Mouse (Mus musculus) B cell, adult 2 months (primary cell): Measurements from ENCODE around the gene Kpna1.
"Not testable (repeated sequence)": the region's sequence is repeated elsewhere in the genome, so short reads cannot be mapped to it uniquely, and the experiment has no call there.

Experiments used
- DNase-seq, 2 experiments: peaks; one replicate each; pipeline ENCODE4 v3.0.0; 2022

The Kpna1 gene

DNA sequence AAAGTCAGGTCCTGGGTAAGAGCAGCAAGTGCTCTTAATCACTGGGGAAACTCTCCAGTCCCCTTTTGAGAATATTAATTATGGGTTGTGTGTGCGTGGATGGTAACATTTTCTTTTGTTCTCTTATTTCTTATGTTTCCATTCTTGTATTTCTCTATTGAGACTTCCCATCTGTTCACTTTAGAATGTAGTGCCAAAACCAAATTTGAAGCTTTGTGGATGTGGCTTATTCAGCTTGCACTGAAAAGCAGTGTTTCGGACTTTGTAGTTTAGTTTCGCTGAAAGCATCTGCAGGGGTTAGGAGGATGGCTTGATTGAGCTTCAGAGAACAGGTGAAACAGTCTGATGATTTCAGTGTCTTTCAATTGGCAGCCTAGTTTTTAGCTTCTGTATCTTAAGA is 14.8 kb downstream of the Kpna1 start:
- DNase-seq: no peak

DNA sequence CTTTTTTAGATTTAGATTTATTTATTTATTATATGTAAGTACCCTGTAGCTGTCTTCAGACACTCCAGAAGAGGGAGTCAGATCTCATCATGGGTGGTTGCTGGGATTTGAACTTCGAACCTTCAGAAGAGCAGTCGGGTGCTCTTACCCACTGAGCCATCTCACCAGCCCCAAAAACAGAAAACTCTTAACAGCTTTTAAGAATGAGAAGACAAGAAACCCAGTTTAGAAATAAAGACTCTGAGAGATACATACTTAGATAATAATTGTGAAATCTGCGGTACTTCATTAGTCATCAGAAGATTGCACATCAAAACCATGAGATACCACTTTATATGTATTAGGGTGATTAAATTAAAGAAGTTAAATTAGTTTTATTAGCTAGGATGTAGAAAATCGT is 20.3 kb downstream of the Kpna1 start:
- not testable (repeated sequence) for DNase-seq

DNA sequence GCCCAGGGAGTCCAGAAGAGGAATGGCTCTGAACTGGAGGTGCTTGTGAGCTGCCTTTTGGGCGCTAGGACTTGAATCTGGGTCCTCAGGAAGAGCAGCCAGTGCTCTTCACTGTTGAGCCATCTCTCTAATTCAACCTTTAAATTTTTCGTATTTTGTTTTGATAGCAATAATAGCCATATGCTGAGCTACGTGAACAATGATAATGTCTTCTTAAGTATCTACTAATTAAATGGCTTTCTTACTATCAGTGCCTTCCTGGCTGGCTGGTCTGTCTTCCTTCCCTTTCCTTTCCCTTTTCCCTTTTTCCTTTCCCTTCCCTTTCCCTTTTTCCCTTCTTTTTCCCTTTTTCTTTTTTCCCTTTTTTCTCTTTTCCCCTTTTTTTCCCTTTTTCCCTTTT is 29.8 kb downstream of the Kpna1 start:
- DNase-seq: no peak

DNA sequence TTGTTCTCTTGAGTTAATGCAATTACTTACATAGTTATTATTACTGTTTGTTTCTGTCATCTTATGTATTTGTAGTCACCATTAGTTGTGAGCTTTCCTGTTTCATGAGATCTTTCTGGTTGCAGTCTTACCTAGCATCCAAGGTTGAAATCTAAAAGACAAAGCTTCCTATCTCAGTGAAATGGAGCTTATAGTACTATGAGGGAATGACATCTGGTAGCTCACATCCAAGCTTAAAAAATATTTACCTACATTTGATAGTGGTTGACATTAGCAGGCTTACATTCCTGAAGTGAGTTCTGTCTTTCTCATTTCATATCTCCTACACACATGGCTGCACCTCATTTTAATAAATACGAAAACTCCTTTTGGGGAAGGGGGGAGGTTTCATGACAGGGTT is 37.8 kb downstream of the Kpna1 start:
- no peak for DNase-seq

DNA sequence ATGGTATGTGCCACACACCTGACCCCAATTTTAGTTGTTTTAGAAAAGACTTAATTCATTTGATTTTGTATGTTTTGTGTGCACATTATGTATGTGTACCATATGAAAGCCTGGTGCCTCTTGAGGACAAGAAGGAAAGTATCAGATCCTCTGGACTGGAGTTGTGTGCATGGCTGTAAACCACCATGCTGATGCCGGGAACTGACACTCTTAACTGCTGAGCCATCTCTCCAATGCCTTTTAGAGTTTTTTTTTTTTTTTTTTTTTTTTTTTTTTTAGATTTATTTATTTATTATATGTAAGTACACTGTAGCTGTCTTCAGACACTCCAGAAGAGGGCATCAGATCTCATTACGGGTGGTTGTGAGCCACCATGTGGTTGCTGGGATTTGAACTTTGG is 49.6 kb downstream of the Kpna1 start:
- DNase-seq: not testable (repeated sequence)

DNA sequence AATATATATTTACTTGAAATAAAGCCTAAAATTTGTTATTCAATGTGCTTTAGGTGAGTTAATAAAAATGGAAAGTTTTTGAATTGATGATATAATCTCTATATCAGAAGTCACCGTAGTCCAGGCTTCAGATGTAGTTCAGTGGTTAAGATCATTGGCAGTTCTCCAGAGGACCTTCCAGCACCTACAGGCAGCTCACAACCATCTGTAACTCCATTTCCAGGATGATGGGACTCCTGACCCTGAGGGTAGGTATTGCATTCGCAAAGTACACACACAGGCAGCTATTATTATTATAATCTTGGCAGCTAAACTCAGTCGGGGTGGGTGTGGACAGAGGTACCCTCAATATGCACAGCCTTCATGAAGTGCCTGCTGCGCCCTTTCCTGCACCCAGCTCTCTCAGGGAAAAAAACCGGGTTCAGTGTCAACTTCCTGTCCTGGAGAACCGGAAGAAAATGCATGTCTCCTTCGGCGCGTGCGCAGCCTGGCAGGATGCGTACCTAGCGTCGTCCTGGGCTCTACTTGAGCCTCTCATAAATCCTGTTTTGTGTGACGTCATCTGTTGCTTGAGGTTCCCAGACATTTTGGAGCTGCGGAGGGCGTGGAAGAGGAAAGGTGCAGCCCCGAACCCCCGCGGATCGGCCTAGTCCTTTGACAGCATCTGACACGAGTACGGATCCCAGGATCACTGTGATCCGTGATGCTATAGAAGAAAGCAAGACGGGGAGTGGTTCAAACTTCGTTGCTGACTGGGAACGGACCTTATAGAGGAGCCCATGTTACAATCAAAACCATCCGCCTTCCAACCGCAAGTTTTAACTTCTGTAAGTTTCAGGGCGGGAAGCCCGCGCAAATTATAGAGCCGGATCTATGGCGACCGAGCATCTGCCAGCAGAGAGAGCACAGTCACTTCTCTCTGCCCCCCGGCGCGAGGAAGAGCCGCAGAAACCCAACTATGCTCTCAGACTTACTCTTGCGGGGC is 62.4 kb downstream of the Kpna1 start, which contains the start of gene Wdr5b:
Wdr5b (plus strand) TSS at position 551 of the 985 bp plus-strand sequence.
- DNase-seq: peak; percentile 83 to 85

DNA sequence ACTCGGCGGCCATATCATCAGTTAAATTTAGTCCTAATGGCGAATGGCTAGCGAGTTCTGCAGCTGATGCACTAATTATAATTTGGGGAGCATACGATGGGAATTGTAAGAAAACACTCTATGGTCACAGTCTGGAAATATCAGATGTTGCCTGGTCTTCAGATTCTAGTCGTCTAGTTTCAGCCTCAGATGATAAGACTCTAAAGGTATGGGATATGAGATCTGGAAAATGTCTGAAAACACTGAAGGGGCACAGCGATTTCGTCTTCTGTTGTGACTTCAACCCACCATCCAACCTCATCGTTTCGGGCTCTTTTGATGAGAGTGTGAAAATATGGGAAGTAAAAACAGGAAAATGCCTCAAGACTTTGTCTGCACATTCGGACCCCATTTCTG is 63.1 kb downstream of the Kpna1 start:
- DNase-seq: no peak

DNA sequence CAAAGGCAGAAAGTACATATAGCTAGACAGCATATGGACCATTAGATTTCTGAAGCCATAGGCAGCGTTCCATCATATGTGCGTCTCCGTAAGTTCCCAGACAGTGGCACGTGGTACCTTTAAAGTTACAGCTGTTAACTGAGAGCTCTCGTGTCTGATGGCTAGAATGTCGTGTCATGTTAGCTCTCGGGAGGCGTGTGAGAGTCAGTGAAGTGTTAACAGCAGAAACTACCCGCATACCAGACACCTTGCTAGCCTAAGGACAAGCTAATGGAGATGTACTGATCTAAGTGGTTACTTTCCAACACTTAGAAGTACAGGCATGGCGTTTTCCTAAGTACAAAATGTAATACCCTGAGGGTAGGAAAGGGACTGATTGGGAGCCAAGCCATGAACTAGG is 64.5 kb downstream of the Kpna1 start:
- no peak for DNase-seq

DNA sequence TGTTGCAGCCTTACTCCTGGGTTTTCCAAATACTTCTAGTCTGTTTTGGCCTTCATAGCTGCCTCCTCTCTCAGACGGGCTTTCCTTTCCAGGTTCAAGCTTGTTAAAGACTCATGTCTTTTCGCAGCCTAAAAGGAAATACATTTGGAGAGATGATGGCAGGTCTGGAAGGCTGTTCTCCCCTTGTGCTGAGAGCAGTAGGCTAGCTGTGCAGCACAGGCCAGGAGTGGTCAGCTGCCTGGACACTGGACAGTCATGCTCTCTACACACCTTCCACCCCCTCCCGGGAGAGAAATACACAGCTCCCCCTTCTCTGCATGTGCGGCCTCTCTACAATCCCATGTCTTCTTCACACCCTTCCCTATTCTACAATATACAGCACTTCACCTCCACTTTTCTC is 65.4 kb downstream of the Kpna1 start:
- no peak for DNase-seq

DNA sequence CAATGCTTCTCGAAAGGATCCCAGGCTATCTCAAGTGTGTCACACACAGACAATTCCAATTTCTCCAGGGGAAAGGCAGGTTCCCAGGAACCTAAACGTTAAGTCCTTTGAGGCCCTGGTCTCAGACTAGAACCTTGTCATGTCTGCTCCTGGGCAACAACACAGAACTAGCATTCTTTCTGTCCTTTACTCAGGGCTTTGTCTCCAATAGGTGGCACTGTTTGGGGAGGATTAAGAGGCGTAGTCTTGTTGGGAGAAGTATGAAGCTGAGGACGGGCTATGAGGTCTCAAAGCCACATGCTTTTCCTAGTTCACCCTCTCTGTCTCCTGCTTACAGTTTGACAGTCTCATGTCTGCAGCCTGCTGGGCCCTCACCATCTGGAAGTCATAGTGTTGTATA is 69.0 kb downstream of the Kpna1 start:
- DNase-seq: no peak

DNA sequence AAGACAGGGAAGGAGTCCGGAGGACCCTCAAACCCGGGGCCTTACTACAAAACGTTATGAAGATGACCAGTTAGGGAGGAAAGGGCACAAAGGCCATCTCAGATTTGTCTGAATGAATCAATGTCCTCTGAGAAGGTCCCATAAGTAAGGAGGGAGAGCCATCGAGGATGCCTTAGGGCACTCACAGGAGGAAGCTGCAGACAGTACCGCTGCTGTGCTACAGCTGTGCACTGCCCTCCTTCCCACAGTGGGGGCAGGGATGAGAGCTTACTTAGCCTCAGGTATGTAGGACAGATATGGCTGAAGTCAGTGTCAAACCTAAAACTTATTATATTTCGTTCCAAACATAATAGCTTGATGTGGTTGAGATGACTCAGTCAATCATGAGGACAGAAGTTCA is 72.9 kb downstream of the Kpna1 start:
- DNase-seq: no peak

DNA sequence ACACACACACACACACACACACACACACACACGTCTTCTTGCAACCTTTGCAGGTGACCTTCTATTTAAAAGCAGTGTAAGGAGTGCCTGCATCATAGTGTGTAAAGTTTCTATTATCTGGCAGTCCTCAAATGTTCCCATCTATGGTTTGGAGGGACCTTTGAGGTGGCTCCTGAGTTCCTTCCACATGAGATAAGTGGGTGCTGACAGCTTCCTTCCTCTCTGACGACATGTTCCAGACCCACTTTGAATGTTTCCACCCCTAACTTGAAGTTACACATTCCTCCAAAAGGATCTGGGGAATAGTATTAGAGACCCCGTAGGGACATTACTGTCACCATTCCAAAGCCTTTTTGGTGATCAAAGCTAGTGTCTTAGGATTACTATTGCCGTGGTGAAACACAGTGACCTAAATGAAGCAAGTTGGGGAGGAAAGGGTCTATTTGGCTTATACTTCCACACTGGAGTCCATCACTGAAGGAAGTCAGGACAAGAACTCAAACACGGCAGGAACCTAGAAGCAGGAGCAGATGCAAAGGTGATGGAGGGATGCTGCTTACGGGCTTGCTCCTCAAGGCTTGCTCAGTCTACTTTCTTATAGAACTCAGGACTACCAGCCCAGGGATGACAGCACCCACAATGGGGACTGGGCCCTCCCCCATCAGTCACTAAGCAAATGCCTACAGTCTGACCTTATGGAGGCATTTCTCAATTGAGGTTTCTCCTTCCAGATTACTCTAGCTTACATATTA is 75.2 kb downstream of the Kpna1 start:
- DNase-seq: no peak

DNA sequence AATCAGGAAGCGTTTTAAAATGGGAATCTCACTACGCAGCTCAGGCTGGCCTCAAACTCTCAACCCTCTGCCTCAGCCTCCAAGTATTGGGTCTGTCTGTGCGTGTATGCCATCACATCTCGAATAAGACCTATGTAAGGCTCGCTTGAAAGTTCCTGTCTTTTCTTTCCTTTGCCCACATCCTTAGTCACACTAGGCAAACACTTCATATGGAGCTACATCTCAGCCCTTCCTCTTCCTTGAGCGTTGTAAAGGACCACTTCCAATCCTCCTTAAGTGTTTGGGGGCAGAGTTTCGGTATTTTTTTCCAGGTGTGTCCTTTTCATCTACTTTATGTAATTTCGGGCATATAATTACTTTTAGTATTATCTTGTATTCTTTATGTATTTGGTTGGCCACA is 76.4 kb downstream of the Kpna1 start:
- DNase-seq: no peak

DNA sequence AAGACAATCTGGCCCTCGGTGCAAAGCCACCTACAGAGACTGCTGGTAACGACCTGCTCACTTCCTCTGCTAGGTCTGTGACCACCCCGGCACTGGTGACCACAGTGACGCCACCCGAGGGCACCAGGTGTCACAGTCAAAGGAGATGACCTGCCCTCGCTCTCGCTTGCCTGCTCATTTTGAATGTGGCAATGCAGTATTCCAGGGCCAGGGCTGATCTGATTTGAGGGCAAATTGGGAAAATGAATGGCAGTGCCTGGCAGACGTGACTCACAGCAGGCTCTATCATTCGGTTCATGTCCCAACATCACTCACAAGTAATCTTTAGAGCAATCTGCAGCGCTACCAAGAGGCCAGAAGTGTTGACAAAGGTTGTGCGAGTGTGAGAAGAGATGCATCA is 77.9 kb downstream of the Kpna1 start:
- no peak for DNase-seq

DNA sequence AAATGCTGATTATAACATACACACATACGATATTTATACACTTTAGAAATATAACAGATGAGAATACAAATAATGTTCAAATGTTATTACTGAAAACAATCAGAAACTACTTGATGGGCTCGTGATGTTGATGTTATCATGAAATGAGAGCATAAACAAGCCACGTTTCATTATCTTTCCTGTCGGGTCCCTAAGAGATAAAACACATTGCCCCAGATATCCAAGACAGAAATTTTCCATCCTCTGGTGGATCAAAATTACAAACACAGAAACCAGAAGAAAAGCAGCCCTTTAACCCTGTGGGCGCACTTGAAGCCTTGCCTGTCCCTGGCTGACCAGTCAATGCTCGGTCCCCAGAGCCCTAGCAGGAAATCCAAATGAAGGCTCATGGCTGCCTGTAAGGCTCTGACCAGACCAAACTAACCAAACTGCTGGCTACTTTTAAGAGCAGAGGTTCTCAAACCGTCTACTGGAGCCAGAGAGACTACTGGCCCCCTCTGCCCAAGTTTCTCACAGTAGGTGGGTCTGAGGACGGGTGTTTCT is 79.5 kb downstream of the Kpna1 start:
- no peak for DNase-seq

DNA sequence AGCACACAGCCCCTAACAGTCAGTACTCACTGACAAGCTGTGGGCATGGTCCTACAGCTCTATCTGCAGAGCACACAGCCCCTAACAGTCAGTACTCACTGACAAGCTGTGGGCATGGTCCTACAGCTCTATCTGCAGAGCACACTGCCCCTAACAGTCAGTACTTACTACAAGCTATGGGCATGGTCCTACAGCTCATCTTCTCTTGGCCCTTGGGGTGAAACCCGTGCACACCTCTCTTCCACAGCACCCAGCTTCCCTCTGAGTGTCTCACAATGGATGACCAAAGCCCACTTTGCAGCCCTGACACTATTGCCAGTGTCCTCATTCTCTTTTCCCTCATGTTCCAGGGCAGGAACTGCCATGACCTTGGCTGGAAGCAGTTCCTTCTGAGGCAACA is 84.0 kb downstream of the Kpna1 start:
- not testable (repeated sequence) for DNase-seq

DNA sequence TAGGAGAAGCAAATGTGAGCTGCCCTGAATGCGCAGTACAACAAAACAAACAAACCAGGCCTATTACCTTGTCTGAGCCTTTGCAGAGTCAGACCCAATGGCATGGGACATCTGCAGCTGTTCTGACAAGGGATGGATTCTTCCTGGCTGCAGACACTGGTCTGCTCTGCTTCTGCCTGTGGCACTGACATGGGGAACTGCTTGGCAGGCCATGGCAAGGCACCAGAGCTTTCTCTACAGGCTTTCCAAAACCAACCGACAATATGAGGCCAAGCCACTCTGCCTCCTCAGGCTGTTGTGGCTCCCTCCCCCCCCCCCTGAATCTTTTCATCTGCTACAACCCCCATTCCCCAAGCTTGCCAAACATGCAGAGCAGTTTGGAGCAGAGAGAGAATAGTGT is 84.8 kb downstream of the Kpna1 start:
- DNase-seq: no peak

DNA sequence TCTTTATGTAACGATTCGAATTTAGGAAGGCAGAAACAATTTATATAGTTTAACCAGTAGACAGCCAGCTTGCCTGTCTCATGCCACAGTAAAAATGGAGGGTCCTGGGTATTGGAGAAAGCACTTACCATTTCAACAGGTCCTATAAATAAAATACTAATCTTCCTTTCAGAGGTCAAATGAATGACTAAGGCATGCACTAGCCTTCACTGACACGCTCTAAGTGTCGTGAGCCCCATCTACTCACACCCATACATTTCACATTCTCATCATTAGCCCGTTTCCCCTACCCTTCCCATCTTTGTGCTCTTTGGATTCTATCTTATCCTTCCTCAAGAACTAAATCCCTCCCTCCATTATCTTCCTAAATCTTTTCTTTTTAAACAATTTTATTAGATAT is 86.4 kb downstream of the Kpna1 start:
- no peak for DNase-seq

DNA sequence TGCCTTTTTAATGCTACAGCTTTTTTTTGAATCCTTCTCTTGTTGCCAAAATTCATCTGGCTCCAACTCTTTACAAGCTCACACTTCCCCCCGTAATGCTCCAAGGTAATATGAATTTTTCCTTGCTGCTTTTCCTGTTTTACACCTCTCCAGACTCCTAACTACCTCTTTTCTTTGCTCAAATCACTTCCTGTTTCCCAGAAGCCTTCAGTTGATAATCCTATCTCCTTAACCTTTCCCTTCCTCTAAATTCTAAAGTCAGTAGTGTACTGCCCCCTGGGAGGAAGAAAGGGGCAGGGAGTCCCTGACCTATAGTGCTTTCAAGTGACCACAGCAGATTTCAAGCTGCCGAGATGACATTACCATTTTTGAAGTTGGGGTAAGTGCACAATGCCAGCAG is 89.1 kb downstream of the Kpna1 start:
- DNase-seq: no peak

DNA sequence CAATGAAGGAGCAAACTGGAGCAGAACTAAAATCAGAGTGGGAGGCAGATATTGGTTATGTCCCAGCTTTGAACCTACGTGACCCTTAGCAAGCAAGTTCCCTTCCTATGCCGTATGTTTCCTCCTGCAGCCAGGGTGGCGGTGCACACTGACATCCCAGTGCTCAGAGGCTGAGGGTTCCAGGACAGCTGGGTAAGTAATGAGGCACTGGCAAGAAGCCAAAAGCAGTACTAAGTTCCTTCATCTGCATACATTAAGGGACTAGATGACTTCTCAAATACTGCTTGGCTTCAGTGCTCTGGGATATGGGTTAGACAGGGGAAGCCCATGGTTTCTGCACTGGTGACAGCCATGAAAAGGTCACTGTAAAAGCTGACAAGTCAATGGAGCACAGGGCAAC is 89.8 kb downstream of the Kpna1 start:
- DNase-seq: no peak

DNA sequence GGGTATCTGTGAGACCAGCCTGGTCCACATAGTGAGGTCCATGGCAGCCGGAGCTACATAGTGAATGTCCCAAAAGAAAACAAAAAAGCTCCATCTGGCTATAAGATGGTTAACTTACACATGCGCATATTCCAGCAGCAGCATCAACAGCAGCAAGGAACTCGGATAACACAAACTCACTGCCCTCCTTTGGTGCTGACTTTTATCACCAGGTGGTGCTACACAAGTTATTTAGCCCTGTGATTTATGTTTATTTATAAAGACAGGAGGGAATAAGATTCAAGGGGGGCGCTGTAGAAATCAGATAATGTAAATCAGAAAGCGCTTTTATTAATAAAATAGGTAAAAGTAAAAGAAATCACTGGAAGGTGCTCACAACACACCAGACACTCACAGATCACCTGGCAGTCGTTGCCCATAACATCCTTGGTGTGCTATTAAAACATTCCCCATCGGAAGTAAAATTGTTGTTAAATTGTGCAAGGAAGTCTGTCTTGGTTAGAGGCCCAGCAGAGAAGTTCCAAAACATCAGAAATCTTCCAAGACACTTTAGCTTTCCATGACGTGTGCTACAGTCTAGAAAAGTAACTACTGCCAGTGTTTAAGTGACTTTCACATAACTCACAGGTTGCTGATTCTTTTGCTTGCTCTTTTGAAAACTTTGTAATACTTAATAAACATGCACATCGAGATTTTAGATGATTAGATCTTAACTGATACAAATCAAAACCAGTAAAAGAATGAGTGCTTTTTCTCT is 91.4 kb downstream of the Kpna1 start:
- DNase-seq: no peak

DNA sequence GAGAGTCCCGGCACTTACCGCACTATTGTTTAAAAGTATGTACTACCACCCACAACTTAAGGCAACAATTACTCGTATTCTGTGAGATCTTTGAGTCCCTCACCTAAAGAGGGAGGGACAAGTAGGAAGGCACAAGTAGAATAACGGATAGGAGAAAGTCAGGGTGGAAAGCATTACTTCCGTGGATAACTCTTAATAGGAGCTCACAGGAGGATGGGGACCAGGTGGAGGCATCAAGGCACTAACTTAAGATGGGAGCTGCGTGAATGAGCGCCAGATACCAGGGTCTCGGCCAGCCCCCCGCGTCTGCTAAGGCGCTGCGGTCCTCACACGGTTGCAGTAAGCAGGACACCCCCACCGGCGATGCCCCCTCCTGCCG is 92.5 kb downstream of the Kpna1 start:
- no peak for DNase-seq
